Mouse (Mus musculus): ENCODE results near the gene Zeb2. TPM values are rescaled to one million over a fixed set of nuclear protein-coding genes. Genes with fewer than 3 reads are reported as not detected.

Zeb2 gene
- polyA plus RNA-seq, 1 experiment from 2014 or later, result 32.8 TPM

DNA sequence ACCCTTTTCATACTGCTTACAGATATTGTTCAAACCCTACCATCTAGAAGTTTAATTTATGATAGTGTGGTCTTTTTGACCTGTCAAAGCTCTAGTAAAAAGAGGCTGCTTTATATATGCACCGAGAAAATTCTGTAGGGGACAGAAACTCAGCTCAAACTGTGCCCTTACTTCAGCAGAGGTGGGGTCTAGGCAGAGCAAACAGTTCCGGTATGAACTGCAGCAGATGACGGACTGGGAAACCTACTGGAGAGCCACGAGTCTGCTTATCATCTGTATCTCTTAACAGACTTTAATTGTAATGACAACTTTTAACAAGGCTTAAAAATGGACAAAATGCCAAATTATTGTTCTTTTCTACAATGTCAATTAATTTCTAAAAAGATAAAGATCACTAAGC is 30.0 kb downstream of the Zeb2 start:
- Histone ChIP-seq H3K4me1 (replicated peaks; ENCODE audit: control insufficient read depth, insufficient read depth, low read length) (peaks cover 31% of the 10 kb centered on the region), H3K36me3 (ENCODE audit: control insufficient read depth, insufficient read depth, low read length) (no peaks in the 10 kb centered on the region), H3K27me3 (replicated peaks; ENCODE audit: control insufficient read depth, insufficient read depth, low read length) (no peaks in the 10 kb centered on the region), H3K27ac (ENCODE audit: low read depth, low read length) (no peak overlapping the region), H3K4me2 (no peak overlapping the region), H3K9ac (ENCODE audit: low read depth, low read length) (no peak overlapping the region), H3K4me3 (ENCODE audit: low read depth, low read length) (no peak overlapping the region), H3K9me3 (ENCODE audit: control insufficient read depth, low read length) (no peaks in the 10 kb centered on the region)
- 46% methylated on average over 4 of the region's 4 CpGs for WGBS
- DNase-seq (ENCODE audit: low spot score) (peak; percentile 10), ATAC-seq (replicated peaks; ENCODE audit: low FRiP score) (no peak)

DNA sequence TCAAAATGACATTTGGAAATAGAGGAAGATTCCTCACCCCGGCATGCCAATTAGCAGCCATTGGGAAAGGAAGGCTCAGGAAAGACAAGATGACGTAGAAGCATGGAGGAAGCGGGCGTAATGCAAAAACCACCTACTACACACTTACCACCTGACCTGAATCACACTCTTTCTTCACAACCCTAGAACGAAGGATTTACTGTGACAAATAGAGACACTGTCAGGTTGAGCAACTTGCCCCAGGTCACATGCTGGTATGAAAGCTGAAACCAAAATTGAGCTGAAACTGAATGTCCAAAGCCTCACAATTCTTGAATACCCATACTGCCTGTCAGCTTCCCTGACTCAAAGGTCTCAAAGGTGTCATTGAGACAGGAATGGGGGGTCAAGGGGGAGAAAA is 31.5 kb downstream of the Zeb2 start:
- Histone ChIP-seq H3K4me2 (no peak overlapping the region), H3K27ac (ENCODE audit: low read depth, low read length) (no peak overlapping the region), H3K36me3 (ENCODE audit: control insufficient read depth, insufficient read depth, low read length) (no peaks in the 10 kb centered on the region), H3K27me3 (replicated peaks; ENCODE audit: control insufficient read depth, insufficient read depth, low read length) (no peaks in the 10 kb centered on the region), H3K9ac (ENCODE audit: low read depth, low read length) (no peak overlapping the region), H3K4me1 (replicated peaks; ENCODE audit: control insufficient read depth, insufficient read depth, low read length) (peaks cover 40% of the 10 kb centered on the region), H3K4me3 (ENCODE audit: low read depth, low read length) (no peak overlapping the region), H3K9me3 (ENCODE audit: control insufficient read depth, low read length) (no peaks in the 10 kb centered on the region)
- ATAC-seq (replicated peaks; ENCODE audit: low FRiP score), result no peak
- DNase-seq (ENCODE audit: low spot score), result peak; percentile 17
- WGBS, result 89% methylated on average over 5 of the region's 5 CpGs

DNA sequence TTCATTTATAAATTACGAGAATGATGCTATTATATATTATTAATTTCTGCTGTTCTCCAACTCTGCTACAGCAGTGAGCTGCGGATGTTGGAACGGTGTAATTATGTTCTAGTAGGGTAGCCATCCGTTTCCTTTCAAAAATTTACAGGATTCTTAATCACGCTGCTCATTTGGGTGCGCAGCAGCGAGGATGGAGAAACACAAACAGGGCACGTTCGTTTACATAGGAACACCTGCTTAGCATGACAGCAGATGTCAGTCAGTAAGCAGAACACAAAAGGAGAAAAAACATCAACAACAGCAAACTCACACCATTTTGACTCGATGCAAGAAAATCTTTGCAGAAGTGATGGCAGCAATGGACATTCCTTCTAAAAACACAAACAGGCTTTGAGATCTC is 34.2 kb downstream of the Zeb2 start:
- DNase-seq (ENCODE audit: low spot score), result peak; percentile 16

DNA sequence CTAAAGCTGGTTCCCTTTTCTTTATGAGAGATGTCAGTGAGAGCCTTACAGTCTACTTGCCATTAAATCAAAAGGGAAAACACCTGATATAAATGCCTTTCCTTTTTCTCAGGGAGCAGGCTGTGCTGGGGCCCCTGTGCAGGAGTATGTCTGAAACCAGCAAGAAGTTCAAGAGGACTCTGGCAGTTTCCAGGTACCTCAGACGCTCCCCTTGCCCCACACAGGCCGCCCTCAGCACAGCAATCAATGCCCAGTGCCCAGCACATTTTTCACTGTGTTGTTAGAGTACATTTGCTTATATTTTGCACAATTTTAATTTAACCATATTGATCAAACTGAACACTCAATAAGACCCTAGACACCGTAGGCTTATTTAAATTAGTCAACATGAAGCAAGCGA is 35.6 kb downstream of the Zeb2 start:
- peak; percentile 23 for DNase-seq (ENCODE audit: low spot score)
- H3K36me3 ChIP-seq (ENCODE audit: control insufficient read depth, insufficient read depth, low read length), result no peaks in the 10 kb centered on the region
- no peak for ATAC-seq (replicated peaks; ENCODE audit: low FRiP score)
- peaks cover 32% of the 10 kb centered on the region for H3K4me1 ChIP-seq (replicated peaks; ENCODE audit: control insufficient read depth, insufficient read depth, low read length)
- H3K27me3 ChIP-seq (replicated peaks; ENCODE audit: control insufficient read depth, insufficient read depth, low read length), result no peaks in the 10 kb centered on the region
- no peak overlapping the region for H3K9ac ChIP-seq (ENCODE audit: low read depth, low read length)
- H3K27ac ChIP-seq (ENCODE audit: low read depth, low read length), result no peak overlapping the region
- H3K4me2 ChIP-seq, result no peak overlapping the region
- no peaks in the 10 kb centered on the region for H3K9me3 ChIP-seq (ENCODE audit: control insufficient read depth, low read length)
- H3K4me3 ChIP-seq (ENCODE audit: low read depth, low read length), result no peak overlapping the region
- WGBS, result 85% methylated on average over 4 of the region's 4 CpGs

More for the DNA sequence above, 34.2 kb downstream of the Zeb2 start:
- no peaks in the 10 kb centered on the region for H3K27me3 ChIP-seq (replicated peaks; ENCODE audit: control insufficient read depth, insufficient read depth, low read length)
- no peaks in the 10 kb centered on the region for H3K36me3 ChIP-seq (ENCODE audit: control insufficient read depth, insufficient read depth, low read length)
- no peak overlapping the region for H3K4me2 ChIP-seq
- 83% methylated on average over 10 of the region's 10 CpGs for WGBS
- ATAC-seq (replicated peaks; ENCODE audit: low FRiP score), result no peak
- H3K9me3 ChIP-seq (ENCODE audit: control insufficient read depth, low read length), result no peaks in the 10 kb centered on the region
- peaks cover 28% of the 10 kb centered on the region for H3K4me1 ChIP-seq (replicated peaks; ENCODE audit: control insufficient read depth, insufficient read depth, low read length)
- no peak overlapping the region for H3K27ac ChIP-seq (ENCODE audit: low read depth, low read length)
- no peak overlapping the region for H3K9ac ChIP-seq (ENCODE audit: low read depth, low read length)
- H3K4me3 ChIP-seq (ENCODE audit: low read depth, low read length), result no peak overlapping the region

DNA sequence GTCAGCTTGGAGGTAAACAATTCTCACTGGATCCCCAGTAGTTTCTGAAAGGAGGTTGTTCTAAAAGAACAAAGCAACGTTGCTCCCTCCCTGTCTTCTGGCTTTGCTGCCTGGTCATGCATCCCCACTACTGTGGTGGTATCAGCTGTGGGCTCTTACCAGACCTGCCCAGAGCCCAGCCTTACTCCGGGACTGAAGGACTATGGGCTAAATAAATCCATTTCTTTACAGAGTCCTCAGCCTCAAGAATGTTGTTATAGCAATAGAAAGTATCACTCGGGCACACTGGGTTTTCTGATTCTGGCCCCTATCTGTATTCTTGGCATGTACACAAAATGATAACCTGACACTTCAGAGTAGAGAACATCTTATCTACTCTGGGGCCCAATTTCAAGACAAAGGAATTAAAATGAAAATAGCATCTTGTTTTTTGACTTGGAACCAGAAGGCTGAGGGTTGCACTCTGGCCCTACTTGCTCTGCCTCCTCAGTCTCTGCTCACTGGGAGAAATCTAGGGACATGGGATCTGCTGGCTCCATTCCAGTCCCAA is 39.2 kb downstream of the Zeb2 start:
- peak overlapping the region; percentile 57; the same call in 1 of the 2 replicates for H3K27ac ChIP-seq (ENCODE audit: low read depth, low read length)
- peak overlapping the region; percentile 54 for H3K4me2 ChIP-seq
- no peaks in the 10 kb centered on the region for H3K9me3 ChIP-seq (ENCODE audit: control insufficient read depth, low read length)
- WGBS, result 29% methylated on average over 3 of the region's 3 CpGs
- ATAC-seq (replicated peaks; ENCODE audit: low FRiP score) (peak; percentile 79), DNase-seq (ENCODE audit: low spot score) (peak; percentile 26)
- H3K4me1 ChIP-seq (replicated peaks; ENCODE audit: control insufficient read depth, insufficient read depth, low read length), result peaks cover 32% of the 10 kb centered on the region
- H3K9ac ChIP-seq (ENCODE audit: low read depth, low read length), result 0 out of 2 replicates have a peak overlapping the region, but pooled peaks have one; percentile 39
- H3K27me3 ChIP-seq (replicated peaks; ENCODE audit: control insufficient read depth, insufficient read depth, low read length), result no peaks in the 10 kb centered on the region
- no peak overlapping the region for H3K4me3 ChIP-seq (ENCODE audit: low read depth, low read length)
- H3K36me3 ChIP-seq (ENCODE audit: control insufficient read depth, insufficient read depth, low read length), result no peaks in the 10 kb centered on the region

DNA sequence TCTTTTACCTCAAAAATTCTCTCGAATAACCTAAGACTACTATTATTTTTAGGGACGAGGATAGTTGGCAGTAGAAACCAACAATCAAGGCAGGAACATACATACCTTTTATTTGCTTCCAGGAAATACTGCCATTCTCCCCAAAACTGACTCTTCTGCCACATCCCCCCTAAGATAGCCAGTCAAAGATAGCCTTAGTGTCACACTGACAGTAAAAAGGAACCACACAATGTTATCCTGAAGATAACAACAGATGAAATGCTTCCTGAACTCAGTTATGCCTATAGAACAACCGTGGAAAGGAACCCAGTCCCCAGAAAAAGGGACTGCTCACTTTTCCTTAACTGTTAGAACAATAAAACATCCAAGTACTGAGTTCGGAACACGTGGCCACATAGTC is 39.8 kb downstream of the Zeb2 start:
- H3K4me2 ChIP-seq, result peak overlapping the region; percentile 54

DNA sequence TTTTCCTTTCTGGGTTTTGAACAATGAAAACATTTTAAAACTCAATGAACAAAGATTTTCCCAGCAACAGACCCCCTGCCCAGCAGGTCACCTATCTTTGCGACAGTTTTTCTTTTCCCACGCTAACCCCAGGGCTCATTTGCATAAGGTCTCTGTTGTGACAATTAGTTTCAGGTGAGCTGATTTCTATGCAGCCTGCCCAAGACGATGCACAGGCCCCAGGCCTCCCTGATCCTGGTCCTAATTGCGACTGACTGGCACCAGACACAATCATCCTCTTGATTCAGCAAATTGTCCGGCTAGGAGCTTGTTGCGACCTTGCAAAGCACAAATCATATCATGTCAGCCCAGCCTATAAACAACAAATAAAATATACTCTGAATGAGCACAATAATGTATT is 44.2 kb downstream of the Zeb2 start:
- DNase-seq (ENCODE audit: low spot score), result peak; percentile 16
- H3K9me3 ChIP-seq (ENCODE audit: control insufficient read depth, low read length), result no peaks in the 10 kb centered on the region
- H3K27ac ChIP-seq (ENCODE audit: low read depth, low read length), result no peak overlapping the region
- 72% methylated on average over 6 of the region's 6 CpGs for WGBS
- H3K4me3 ChIP-seq (ENCODE audit: low read depth, low read length), result no peak overlapping the region
- no peak for ATAC-seq (replicated peaks; ENCODE audit: low FRiP score)
- H3K4me1 ChIP-seq (replicated peaks; ENCODE audit: control insufficient read depth, insufficient read depth, low read length), result peaks cover 31% of the 10 kb centered on the region
- H3K4me2 ChIP-seq, result no peak overlapping the region
- no peak overlapping the region for H3K9ac ChIP-seq (ENCODE audit: low read depth, low read length)
- H3K27me3 ChIP-seq (replicated peaks; ENCODE audit: control insufficient read depth, insufficient read depth, low read length), result no peaks in the 10 kb centered on the region
- H3K36me3 ChIP-seq (ENCODE audit: control insufficient read depth, insufficient read depth, low read length), result no peaks in the 10 kb centered on the region

More for the DNA sequence above, 39.8 kb downstream of the Zeb2 start:
- Histone ChIP-seq H3K9me3 (ENCODE audit: control insufficient read depth, low read length) (no peaks in the 10 kb centered on the region), H3K4me3 (ENCODE audit: low read depth, low read length) (no peak overlapping the region), H3K27me3 (replicated peaks; ENCODE audit: control insufficient read depth, insufficient read depth, low read length) (no peaks in the 10 kb centered on the region), H3K27ac (ENCODE audit: low read depth, low read length) (peak overlapping the region; percentile 57; the same call in 1 of the 2 replicates), H3K9ac (ENCODE audit: low read depth, low read length) (no peak overlapping the region), H3K36me3 (ENCODE audit: control insufficient read depth, insufficient read depth, low read length) (no peaks in the 10 kb centered on the region), H3K4me1 (replicated peaks; ENCODE audit: control insufficient read depth, insufficient read depth, low read length) (peaks cover 31% of the 10 kb centered on the region)
- 68% methylated on average over 5 of the region's 5 CpGs for WGBS
- DNase-seq (ENCODE audit: low spot score), result no peak
- no peak for ATAC-seq (replicated peaks; ENCODE audit: low FRiP score)

DNA sequence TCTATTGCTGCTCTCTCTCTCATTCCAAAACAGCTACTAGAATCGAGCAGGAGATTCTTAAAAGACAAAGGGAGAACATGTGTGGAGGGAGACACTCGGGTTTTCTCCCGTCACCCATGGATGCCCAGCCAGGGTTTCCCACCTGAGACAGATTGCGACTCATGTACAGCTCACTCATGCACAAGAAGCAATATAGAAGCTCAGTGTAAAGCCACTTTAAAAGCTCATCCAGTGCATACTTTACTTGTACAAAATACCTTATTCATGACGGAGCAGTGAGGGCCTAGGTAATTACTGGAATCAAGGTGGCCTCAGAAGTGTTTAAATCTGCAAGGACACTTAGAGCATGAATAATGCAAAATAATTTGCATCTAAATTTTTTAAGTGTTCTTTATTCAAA is 45.9 kb downstream of the Zeb2 start:
- no peaks in the 10 kb centered on the region for H3K9me3 ChIP-seq (ENCODE audit: control insufficient read depth, low read length)
- H3K27ac ChIP-seq (ENCODE audit: low read depth, low read length), result no peak overlapping the region
- no peak overlapping the region for H3K4me2 ChIP-seq
- no peak overlapping the region for H3K4me3 ChIP-seq (ENCODE audit: low read depth, low read length)
- ATAC-seq (replicated peaks; ENCODE audit: low FRiP score) (no peak), DNase-seq (ENCODE audit: low spot score) (peak; percentile 11)
- H3K27me3 ChIP-seq (replicated peaks; ENCODE audit: control insufficient read depth, insufficient read depth, low read length), result no peaks in the 10 kb centered on the region
- H3K4me1 ChIP-seq (replicated peaks; ENCODE audit: control insufficient read depth, insufficient read depth, low read length), result peaks cover 29% of the 10 kb centered on the region
- 86% methylated on average over 5 of the region's 5 CpGs for WGBS
- H3K36me3 ChIP-seq (ENCODE audit: control insufficient read depth, insufficient read depth, low read length), result no peaks in the 10 kb centered on the region
- no peak overlapping the region for H3K9ac ChIP-seq (ENCODE audit: low read depth, low read length)

DNA sequence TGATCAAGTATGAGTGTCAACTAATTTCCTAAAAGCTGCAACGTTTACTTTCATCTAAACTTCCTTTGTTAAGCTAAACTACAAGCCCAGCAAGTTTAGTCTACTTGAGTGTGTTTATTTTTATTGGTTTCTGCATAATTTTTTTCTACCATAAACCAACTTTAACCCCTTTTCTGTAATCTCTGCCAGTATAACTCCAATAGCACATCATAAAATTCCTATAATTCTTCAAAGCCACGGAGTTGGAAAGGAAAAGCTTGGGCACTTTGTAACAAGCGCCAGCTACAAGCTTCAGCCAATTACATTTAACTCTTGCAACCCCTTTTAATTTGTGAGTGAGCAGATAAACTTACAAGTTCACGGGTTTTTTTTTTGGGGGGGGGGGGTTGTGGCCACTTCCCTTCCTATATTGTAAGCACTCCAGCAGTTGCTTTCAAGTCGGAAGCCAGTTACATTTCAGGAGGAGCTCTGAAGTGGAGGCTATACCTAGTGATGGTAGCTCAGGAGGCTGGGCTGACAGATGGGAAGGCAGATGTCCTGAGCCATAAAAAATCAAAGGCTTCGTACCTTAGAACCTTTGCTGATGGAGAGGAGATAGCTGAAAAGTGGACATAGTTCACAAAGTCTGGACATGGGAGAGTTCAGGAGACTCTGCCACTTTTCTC is 46.5 kb downstream of the Zeb2 start:
- 68% methylated on average over 6 of the region's 6 CpGs for WGBS
- Histone ChIP-seq H3K4me3 (ENCODE audit: low read depth, low read length) (no peak overlapping the region), H3K4me1 (replicated peaks; ENCODE audit: control insufficient read depth, insufficient read depth, low read length) (peaks cover 31% of the 10 kb centered on the region), H3K9ac (ENCODE audit: low read depth, low read length) (no peak overlapping the region), H3K9me3 (ENCODE audit: control insufficient read depth, low read length) (no peaks in the 10 kb centered on the region), H3K4me2 (no peak overlapping the region), H3K27ac (ENCODE audit: low read depth, low read length) (no peak overlapping the region), H3K36me3 (ENCODE audit: control insufficient read depth, insufficient read depth, low read length) (no peaks in the 10 kb centered on the region; the same call in 1 of the 2 replicates), H3K27me3 (replicated peaks; ENCODE audit: control insufficient read depth, insufficient read depth, low read length) (no peaks in the 10 kb centered on the region)
- ATAC-seq (replicated peaks; ENCODE audit: low FRiP score) (no peak), DNase-seq (ENCODE audit: low spot score) (peak; percentile 2)

All from liver, embryonic 11.5 days (tissue).